Mouse (Mus musculus): ENCODE data around the gene Mob3b. TPM values are rescaled to one million over a fixed set of nuclear protein-coding genes. Genes with fewer than 3 reads are reported as not detected.

Mob3b gene
- 15.6 TPM for total RNA-seq (2023)

DNA sequence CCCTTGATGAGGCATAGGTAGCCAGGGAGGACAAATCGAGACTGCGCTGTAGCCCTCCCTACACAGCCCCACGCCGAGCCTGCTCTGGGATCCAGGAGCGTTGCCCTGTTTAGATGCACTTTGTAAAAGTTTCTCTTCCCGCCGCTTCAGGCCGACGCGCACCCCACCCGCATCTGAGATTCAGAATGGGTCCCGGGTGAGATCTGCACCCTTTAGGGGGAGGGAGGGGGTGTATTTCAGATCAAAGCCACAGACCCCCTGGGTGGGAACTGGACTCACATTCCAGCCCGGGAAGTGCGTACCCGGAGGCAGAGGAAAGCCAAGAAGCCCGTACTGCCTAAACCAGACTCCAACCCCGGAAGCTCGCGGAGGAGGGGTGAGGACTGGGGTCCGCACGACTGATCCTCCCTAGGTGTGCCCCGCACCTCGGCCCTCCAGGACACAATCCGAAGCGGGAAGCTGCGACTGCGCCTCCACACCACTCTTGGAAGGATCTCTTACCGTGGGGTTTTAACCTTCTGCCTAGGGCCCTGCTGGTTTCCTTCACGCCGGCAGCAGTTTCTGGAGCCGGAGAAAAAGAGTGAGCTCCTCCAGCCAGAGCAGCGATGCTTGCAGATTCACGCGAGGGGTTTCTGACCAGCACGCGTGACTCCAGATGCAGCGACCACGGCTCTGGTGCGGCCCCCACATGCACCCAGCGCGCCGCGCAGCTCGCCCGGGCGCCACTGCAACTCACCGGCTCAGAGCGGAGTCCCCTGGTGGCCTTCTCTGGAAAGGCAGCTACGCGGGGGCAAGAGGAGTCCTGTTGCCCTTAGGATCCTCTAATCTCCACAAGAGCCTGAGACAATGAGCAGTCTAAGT is at the start of gene Mob3b:
Gene Mob3b (minus strand): TSS at position 734 of the 861 bp plus-strand sequence.

DNA sequence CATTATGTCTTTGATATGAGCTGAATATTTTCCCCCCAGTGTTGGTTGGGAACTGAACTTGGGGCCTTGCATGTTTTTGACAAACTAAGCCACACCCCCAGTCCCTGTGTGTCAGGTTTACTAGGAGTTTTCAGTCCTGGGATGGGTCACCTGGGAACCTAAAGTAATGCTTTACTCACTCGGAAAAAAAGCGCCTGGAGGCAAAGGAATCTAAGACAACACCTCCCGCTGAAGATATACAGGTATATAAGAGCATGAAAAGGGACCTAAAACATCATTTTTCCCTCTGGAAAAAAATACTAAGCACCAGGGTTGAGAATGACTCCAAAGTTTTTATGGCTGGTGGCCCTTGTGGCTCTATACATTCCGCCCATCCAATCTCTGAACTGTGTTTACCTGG is 5.5 kb downstream of the Mob3b start, which contains the start of gene Ifnk:
Gene Ifnk (plus strand): TSS at position 301 of the 400 bp plus-strand sequence.

Other genes starting within 250 kb of the Mob3b start
- not detected for gene Ifnk, start 5.4 kb downstream of the Mob3b start, total RNA-seq (2023)
- 20.7 TPM for gene C9orf72, start 68.7 kb upstream of the Mob3b start, total RNA-seq (2023)

Measured in CD4-positive naive resting alpha-beta T cell, adult 76 days (primary cell).